Mouse (Mus musculus) kidney, embryonic 14.5 days (tissue): ENCODE measurements around the gene Tbxa2r. TPM values are rescaled to one million over a fixed set of nuclear protein-coding genes. Genes with fewer than 3 reads are reported as not detected.

Source experiments
- ATAC-seq: fragments of 200-750 bp; cut with Nextera tagmentation; 2 replicates; pipeline ENCODE4 v1.8.0; 2017; ENCODE audit warnings: moderate number of reproducible peaks, mild to moderate bottlenecking, moderate TSS enrichment, moderate library complexity; ENCODE audit not compliant: low FRiP score, low TSS enrichment
- H3K27ac ChIP-seq: fragments of 300-500 bp; sonication (generic); 2 replicates; pipeline ENCODE4 v1.5.1; 2014; ENCODE audit warnings: low read depth, mild to moderate bottlenecking, low read length, moderate library complexity, mixed read lengths
- H3K27me3 ChIP-seq: fragments of 300-500 bp; sonication (generic); 2 replicates; pipeline ENCODE4 v1.6.1; 2014; ENCODE audit warnings: mild to moderate bottlenecking, low read length; ENCODE audit not compliant: control insufficient read depth, insufficient read depth
- H3K36me3 ChIP-seq: fragments of 300-500 bp; sonication (generic); 2 replicates; pipeline ENCODE4 v1.6.1; 2014; ENCODE audit warnings: low read length, mixed read lengths; ENCODE audit not compliant: control insufficient read depth, insufficient read depth
- H3K4me1 ChIP-seq: fragments of 300-500 bp; sonication (generic); 2 replicates; pipeline ENCODE4 v1.6.1; 2014; ENCODE audit warnings: low read length, mixed read lengths; ENCODE audit not compliant: control insufficient read depth, insufficient read depth
- H3K4me2 ChIP-seq: fragments of 300-500 bp; sonication (generic); replicated peaks from 2 replicates; pipeline ENCODE4 v1.6.1; 2014; ENCODE audit warnings: low read depth, mild to moderate bottlenecking, low read length
- H3K4me3 ChIP-seq: fragments of 300-500 bp; sonication (generic); 2 replicates; pipeline ENCODE4 v1.5.1; 2014; ENCODE audit warnings: mild to moderate bottlenecking, low read length
- H3K9ac ChIP-seq: fragments of 300-500 bp; sonication (generic); 2 replicates; pipeline ENCODE4 v1.6.1; 2014; ENCODE audit warnings: low read depth, mild to moderate bottlenecking, low read length, moderate library complexity
- H3K9me3 ChIP-seq: fragments of 300-500 bp; sonication (generic); 2 replicates; pipeline ENCODE4 v1.6.1; 2016; ENCODE audit warnings: low read length; ENCODE audit not compliant: control insufficient read depth
- WGBS: fragments of 180-500 bp; shearing (Covaris S2); extraction: QIAGEN DNeasy Blood & Tissue Kit; methylation state at CpG from one replicate; pipeline ENCODE4 v1.1.7; 2014; 5-methylcytosine and 5-hydroxymethylcytosine counted together
- polyA plus RNA-seq: library from polyadenylated mRNA; unstranded; fragments of >200 nt; fragmentation: Nextera tagmentation; extraction: Ambion mirVana; gene quantifications from 2 replicates; pipeline ENCODE4 v1.2.1, GENCODE M21; 2014

Tbxa2r gene
- polyA plus RNA-seq, 1 experiment from 2014 or later: 10.1 TPM

DNA sequence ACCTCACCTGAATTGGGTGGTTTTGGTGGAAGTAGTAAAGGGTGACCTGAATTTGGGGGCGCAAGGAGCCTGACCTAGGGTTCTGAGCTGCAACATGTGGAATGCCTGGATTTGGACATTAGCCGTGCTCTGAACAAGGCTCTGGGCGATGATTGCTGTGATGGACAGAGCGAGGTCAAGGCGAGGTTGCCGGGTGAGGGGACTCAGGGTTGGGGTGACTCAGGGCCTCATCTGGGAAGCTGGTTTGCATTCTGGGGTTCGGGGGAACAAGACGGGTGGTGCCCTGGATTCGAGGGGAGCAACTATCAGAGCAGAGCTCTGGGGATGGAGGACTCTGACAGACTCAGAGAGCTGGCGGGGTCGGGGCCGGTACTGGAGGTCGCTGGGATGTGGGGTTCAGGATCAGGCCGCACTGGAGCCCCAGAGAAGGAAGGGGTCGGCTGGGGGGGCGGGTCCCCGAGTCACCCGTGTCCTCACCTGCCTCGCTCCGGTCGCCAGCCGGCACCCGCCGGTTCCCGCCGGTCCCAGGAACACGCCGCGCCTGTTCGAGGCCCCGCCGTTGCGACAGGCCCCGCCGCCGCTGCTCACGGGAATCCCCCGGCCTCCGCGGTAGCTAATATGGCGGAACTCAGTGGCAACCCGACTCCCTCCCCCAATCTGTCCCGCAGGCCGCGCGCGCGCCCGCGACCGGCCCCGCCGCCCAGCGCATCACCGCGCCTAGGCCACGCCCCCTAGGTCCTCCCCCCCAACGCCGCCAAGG lies 49.4 kb downstream of the Tbxa2r start, which contains the start of gene Fzr1:
Fzr1 (minus strand) TSS at position 724 of the 760 bp plus-strand sequence.
- peak within 1 kb of the TSS; percentile 82 for H3K4me3 ChIP-seq
- peak within 1 kb of the TSS; percentile 76 for H3K4me2 ChIP-seq
- peak within 1 kb of the TSS; percentile 72 for H3K27ac ChIP-seq
- H3K27me3 ChIP-seq: no peaks in the 10 kb centered on the region
- peak; percentile 73 for ATAC-seq
- under 1% methylated on average over 55 of the region's 59 CpGs for WGBS
- H3K9ac ChIP-seq: peak within 1 kb of the TSS; percentile 90
- H3K9me3 ChIP-seq: no peaks in the 10 kb centered on the region
- H3K4me1 ChIP-seq: peaks cover 12% of the 10 kb centered on the region
- peaks cover 26% of the 10 kb centered on the region for H3K36me3 ChIP-seq

DNA sequence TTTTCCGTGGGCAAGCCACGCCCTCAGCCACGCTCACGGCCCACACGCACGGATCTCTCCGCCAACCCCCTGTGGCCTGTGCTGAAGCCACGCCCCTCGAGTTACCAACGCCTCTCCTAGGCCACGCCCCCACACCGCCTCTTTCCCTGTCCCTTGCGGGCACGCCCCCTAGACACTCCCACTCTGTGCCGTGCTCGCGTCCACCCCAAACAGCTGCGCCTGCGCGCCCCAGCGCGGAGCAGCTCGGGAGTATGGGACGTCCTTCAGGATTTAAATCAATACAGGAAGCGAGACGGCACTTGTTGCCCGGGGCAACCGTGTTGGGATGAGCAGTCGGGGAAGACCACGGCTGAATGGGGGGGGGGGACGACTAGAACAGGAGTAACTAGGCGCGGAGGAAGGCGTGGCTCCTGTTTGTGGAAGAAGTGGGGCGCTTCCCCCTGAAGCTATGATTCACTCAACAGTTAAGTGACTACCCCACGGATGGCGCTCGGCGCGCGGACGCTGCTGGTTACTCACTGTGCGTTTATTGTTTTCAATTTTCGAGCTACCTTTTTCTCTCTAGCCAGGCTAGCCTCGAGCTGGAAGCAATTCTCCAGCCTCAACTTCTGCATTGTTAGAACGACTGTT lies 50.1 kb downstream of the Tbxa2r start:
- H3K4me2 ChIP-seq: peak overlapping the region; percentile 52
- no peaks in the 10 kb centered on the region for H3K9me3 ChIP-seq
- H3K4me3 ChIP-seq: peak overlapping the region; percentile 82
- peak overlapping the region; percentile 71 for H3K27ac ChIP-seq
- H3K9ac ChIP-seq: peak overlapping the region; percentile 90
- peaks cover 12% of the 10 kb centered on the region for H3K4me1 ChIP-seq
- ATAC-seq: peak; percentile 96
- WGBS: under 1% methylated on average over 46 of the region's 46 CpGs
- H3K27me3 ChIP-seq: no peaks in the 10 kb centered on the region
- H3K36me3 ChIP-seq: peaks cover 19% of the 10 kb centered on the region

DNA sequence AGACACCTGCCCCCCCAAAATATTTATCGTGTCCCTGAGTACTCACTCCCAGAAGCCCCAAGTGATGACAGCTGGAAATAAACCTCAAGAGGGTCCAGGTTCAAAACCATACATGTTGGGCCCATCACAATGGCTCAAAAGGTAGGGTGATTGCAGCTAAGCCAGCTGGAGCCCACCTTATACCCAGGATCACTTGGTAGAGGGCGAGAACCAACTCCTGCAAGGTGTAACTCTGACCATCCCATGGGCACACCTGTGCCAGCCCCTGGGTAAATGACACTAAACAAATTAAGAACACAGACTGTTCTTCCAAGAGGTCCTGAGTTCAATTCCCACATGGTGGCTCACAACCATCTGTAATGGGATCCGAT lies 50.6 kb downstream of the Tbxa2r start:
- Histone ChIP-seq H3K4me2 (peak overlapping the region; percentile 52), H3K36me3 (peaks cover 14% of the 10 kb centered on the region), H3K9me3 (no peaks in the 10 kb centered on the region), H3K9ac (peak overlapping the region; percentile 68), H3K27me3 (no peaks in the 10 kb centered on the region), H3K27ac (peak overlapping the region; percentile 71), H3K4me3 (peak overlapping the region; percentile 49), H3K4me1 (peaks cover 12% of the 10 kb centered on the region)
- no peak for ATAC-seq
- 58% methylated on average over 3 of the region's 3 CpGs for WGBS

DNA sequence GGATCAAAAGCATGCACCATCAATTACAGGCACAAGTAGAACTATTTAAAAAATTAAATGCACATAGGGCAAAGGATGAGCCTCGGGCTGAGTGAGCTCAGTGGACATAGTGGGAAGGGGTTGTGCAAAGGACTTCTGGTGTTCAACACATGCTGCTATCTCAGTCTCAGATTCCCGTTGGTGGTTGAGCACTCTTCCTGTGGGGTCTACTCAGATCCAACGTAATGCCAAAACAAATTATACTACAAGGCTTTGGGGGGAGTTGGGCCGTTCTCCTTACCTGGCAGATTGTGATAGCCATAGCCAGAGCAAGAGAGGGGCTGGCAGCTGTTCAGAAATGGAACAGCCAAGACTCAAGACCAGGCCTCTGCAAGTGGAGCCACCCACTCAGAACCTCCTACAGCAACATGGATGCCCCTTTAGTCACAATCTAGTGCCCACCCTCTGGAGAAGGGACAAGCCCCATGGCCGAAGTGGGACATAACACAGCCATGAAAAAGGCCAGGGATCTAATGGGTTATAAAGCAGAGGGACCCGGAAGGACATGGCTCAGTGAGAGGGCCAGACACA lies 51.4 kb downstream of the Tbxa2r start:
- H3K4me3 ChIP-seq: no peak overlapping the region
- ATAC-seq: no peak
- no peak overlapping the region for H3K4me2 ChIP-seq
- no peak overlapping the region for H3K27ac ChIP-seq
- peaks cover 8% of the 10 kb centered on the region; the same call in 1 of the 2 replicates for H3K36me3 ChIP-seq
- no peak overlapping the region for H3K9ac ChIP-seq
- no peaks in the 10 kb centered on the region for H3K9me3 ChIP-seq
- H3K4me1 ChIP-seq: peaks cover 12% of the 10 kb centered on the region
- WGBS: 94% methylated on average over 6 of the region's 6 CpGs
- no peaks in the 10 kb centered on the region for H3K27me3 ChIP-seq

DNA sequence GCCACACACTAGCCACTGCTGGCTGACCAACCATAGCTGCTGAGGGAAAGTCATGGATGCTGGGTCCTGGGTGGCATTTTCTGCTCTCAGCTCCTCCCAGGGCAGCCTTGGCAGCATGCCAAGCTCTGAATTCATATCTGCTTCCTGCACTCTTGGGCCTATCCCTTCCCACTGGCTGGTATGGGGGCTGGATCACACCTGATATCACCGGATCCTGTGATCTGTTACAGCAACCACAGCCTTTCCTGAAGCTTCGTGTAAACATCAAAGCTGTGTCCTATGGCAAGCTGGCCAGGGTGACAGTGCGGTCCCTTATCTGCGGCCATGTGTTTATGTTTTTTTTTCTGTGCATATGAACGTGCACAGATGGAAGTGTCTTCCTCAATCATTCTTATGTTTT lies 53.5 kb downstream of the Tbxa2r start:
- H3K4me2 ChIP-seq: no peak overlapping the region
- ATAC-seq: no peak
- 0 out of 2 replicates have a peak overlapping the region, but pooled peaks have one; percentile 9 for H3K27ac ChIP-seq
- H3K9me3 ChIP-seq: no peaks in the 10 kb centered on the region
- 80% methylated on average over 5 of the region's 5 CpGs for WGBS
- H3K27me3 ChIP-seq: no peaks in the 10 kb centered on the region
- peaks cover 13% of the 10 kb centered on the region for H3K4me1 ChIP-seq
- H3K4me3 ChIP-seq: no peak overlapping the region
- H3K36me3 ChIP-seq: peaks cover 13% of the 10 kb centered on the region
- no peak overlapping the region for H3K9ac ChIP-seq

DNA sequence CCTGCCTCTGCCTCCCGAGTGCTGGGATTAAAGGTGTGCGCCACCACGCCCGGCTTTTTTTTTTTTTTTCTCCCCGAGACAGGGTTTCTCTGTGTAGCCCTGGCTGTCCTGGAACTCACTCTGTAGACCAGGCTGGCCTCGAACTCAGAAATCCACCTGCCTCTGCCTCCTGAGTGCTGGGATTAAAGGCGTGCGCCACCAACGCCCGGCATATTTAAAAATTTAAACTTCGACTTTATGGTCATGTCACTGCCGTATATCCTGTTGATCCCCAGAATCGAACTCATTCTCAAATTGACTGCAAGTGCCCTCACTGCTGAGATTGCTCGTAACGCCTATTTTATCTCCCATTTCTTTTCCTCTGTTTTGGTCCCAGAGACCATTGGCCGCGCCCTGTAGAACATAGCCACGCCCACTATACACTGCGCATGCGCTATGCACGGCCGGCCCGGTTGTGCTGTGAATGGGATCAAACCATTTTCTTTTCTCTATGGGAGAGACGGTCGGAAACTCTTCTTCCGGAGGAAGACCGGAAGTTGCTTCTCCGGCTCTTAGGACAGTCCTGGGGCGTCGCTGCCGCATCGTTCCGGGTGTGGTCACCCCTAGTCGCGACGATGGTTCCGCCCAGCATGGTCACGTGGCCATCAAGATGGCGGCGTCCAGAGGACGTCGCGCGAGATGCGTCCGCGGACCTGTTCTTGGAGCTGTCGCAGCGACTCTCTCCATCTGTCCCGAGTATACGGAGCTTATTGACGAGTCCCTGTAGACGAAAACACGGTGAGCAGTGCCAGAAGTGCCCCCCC lies 55.5 kb downstream of the Tbxa2r start, which contains the start of the genes Dohh and Gm48551:
Dohh (plus strand) TSS at position 627 of the 803 bp plus-strand sequence.
Gm48551 (plus strand) TSS at position 665 of the 803 bp plus-strand sequence.
- H3K9ac ChIP-seq: peak within 1 kb of the TSS; percentile 83
- H3K4me1 ChIP-seq: peaks cover 9% of the 10 kb centered on the region
- H3K36me3 ChIP-seq: peaks cover 30% of the 10 kb centered on the region
- H3K9me3 ChIP-seq: no peaks in the 10 kb centered on the region
- peak within 1 kb of the TSS; percentile 69 for H3K4me2 ChIP-seq
- peak; percentile 93 for ATAC-seq
- peak within 1 kb of the TSS; percentile 98 for H3K4me3 ChIP-seq
- WGBS: 4% methylated on average over 52 of the region's 54 CpGs
- peak within 1 kb of the TSS; percentile 82 for H3K27ac ChIP-seq
- H3K27me3 ChIP-seq: no peaks in the 10 kb centered on the region

DNA sequence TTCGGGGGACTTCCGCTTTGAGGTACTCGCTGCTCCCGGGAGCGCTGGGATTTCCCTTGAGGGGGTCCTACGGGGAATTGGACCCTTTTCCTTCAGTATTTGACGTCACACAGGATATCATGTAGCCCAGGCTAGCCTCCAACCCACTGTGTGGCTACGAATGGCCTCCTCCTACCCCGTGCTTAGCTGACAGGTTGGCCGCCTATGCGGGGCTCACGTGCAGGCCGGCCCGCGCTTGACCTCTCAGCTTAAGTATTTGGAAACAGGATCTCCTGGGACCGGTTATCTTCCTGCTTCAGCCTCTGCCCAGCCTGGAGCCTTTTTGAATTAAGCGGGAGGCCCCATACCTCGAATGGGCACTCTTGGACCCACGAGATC lies 56.1 kb downstream of the Tbxa2r start:
- ATAC-seq: peak; percentile 13; the same call in 1 of the 2 replicates
- WGBS: under 1% methylated on average over 19 of the region's 19 CpGs
- peaks cover 13% of the 10 kb centered on the region for H3K4me1 ChIP-seq

More for the DNA sequence above, 56.1 kb downstream of the Tbxa2r start:
- H3K9me3 ChIP-seq: no peaks in the 10 kb centered on the region
- peak overlapping the region; percentile 83 for H3K9ac ChIP-seq
- H3K4me2 ChIP-seq: peak overlapping the region; percentile 69
- H3K27ac ChIP-seq: peak overlapping the region; percentile 82
- no peaks in the 10 kb centered on the region for H3K27me3 ChIP-seq
- peaks cover 30% of the 10 kb centered on the region for H3K36me3 ChIP-seq
- H3K4me3 ChIP-seq: peak overlapping the region; percentile 98
